Mouse (Mus musculus) cortical plate, adult 2 months (tissue): ENCODE data around the gene Zcchc3.

Source experiments
- CTCF ChIP-seq: fragments of 200-500 bp; IDR thresholded peaks from 2 replicates; pipeline ENCODE4 v1.5.1; 2011; ENCODE audit warnings: mild to moderate bottlenecking, control low read depth, low read length; ENCODE audit not compliant: insufficient read depth; ENCODE audit errors: extremely low read depth
- POLR2A ChIP-seq: fragments of 200-500 bp; IDR thresholded peaks from 2 replicates; pipeline ENCODE4 v1.6.1; 2011; ENCODE audit warnings: mild to moderate bottlenecking, low read length, control low read depth; ENCODE audit not compliant: insufficient read depth; ENCODE audit errors: extremely low read depth

- TF ChIP-seq CTCF (no peak), POLR2A (0 out of 2 replicates have a peak, but pooled peaks have one; percentile 37)
Observed at GRCm38 (mm10) chr2:152397004-152397589, 17.7 kb downstream of the Zcchc3 start.
